10 mouse cellular contexts compared by ENCODE assay signal in the genomic region with DNA sequence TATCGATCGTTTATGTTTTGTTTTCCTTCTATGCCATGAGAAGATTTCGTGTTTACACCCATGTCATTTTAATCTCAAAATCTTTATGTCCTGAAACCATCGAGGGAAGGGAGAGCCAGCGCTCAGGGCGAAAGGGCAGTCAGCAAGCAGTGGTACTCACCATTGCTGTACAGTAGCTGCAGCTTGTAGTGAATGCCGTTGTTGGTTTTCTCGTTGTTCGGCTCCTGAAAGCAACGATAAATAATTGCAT. TPM values are rescaled to one million over a fixed set of nuclear protein-coding genes. Genes with fewer than 3 reads are reported as not detected.
DNase-seq lines count a peak whose midpoint lies in the region; ATAC-seq and TF ChIP-seq lines count a peak whose summit lies in the region.
"Had no signal": no experiment of that assay in that cellular context is flagged by ENCODE, and none has a peak within 500 bp of the region (broad histone marks: within the 10 kb centered on the region; RNA-seq: fewer than 3 reads in every experiment).

No protein-coding gene starts in this region.

- no peaks in the 10 kb centered on the region for H3K36me3 ChIP-seq in heart, embryonic 16.5 days (ENCODE audit: control insufficient read depth, insufficient read depth)
- no peaks in the 10 kb centered on the region for H3K36me3 ChIP-seq in ES-Bruce4 (ENCODE audit: control insufficient read depth, insufficient read depth, low read length, poor library complexity, severe bottlenecking)
- H3K36me3 ChIP-seq in forebrain, postnatal 0 days (ENCODE audit: insufficient read depth) = no peaks in the 10 kb centered on the region
- no peaks in the 10 kb centered on the region for H3K36me3 ChIP-seq in liver, postnatal 0 days (replicated peaks; ENCODE audit: insufficient read depth, low read length)

- no peak for TF ChIP-seq CTCF in ES-Bruce4 (IDR thresholded peaks at IDR 0.05; ENCODE audit: low read depth, low read length)
- TF ChIP-seq CTCF in forebrain, postnatal 0 days (IDR thresholded peaks at IDR 0.05; ENCODE audit: low read depth) = no peak
- no peak for TF ChIP-seq CTCF in liver, postnatal 0 days (IDR thresholded peaks at IDR 0.05; ENCODE audit: low read depth)

- H3K9me3 ChIP-seq in heart, embryonic 16.5 days (replicated peaks; ENCODE audit: control insufficient read depth, low read length) = no peaks in the 10 kb centered on the region
- H3K9me3 ChIP-seq in ES-Bruce4 (replicated peaks; ENCODE audit: control insufficient read depth, insufficient read depth, low read length, poor library complexity, severe bottlenecking) = no peaks in the 10 kb centered on the region
- H3K9me3 ChIP-seq in forebrain, postnatal 0 days (ENCODE audit: low read length) = no peaks in the 10 kb centered on the region
- no peaks in the 10 kb centered on the region for H3K9me3 ChIP-seq in liver, postnatal 0 days (ENCODE audit: low read length)

- H3K4me1 ChIP-seq in heart, embryonic 16.5 days (ENCODE audit: control insufficient read depth, insufficient read depth, low read length) = peaks cover 25% of the 10 kb centered on the region
- H3K4me1 ChIP-seq in ES-Bruce4 (ENCODE audit: control insufficient read depth, insufficient read depth, low read length) = no peaks in the 10 kb centered on the region
- no peaks in the 10 kb centered on the region; the same call in 1 of the 2 replicates for H3K4me1 ChIP-seq in forebrain, postnatal 0 days (ENCODE audit: insufficient read depth)
- peaks cover 15% of the 10 kb centered on the region for H3K4me1 ChIP-seq in liver, postnatal 0 days (ENCODE audit: insufficient read depth)

- H3K9ac ChIP-seq in heart, embryonic 16.5 days (ENCODE audit: low read length) = peak overlapping the region; percentile 77
- H3K9ac ChIP-seq in ES-Bruce4 (ENCODE audit: low read depth, poor library complexity, severe bottlenecking) = no peak overlapping the region
- H3K9ac ChIP-seq in forebrain, postnatal 0 days = no peak overlapping the region
- H3K9ac ChIP-seq in liver, postnatal 0 days (replicated peaks) = no peak overlapping the region

- peak overlapping the region; percentile 78 for H3K4me3 ChIP-seq in heart, embryonic 16.5 days (ENCODE audit: low read length)
- H3K4me3 ChIP-seq in ES-Bruce4 (ENCODE audit: low read depth, low read length) = peak overlapping the region; percentile 51
- H3K4me3 ChIP-seq in forebrain, postnatal 0 days (ENCODE audit: low read depth, low read length) = 0 out of 2 replicates have a peak overlapping the region, but pooled peaks have one; percentile 37
- peak overlapping the region; percentile 55 for H3K4me3 ChIP-seq in liver, postnatal 0 days (ENCODE audit: low read depth, low read length)

- H3K27me3 ChIP-seq in heart, embryonic 16.5 days (ENCODE audit: control insufficient read depth, insufficient read depth, low read length) = peaks cover 66% of the 10 kb centered on the region
- H3K27me3 ChIP-seq in ES-Bruce4 (ENCODE audit: control insufficient read depth, insufficient read depth, low read length, poor library complexity, severe bottlenecking) = peaks cover 62% of the 10 kb centered on the region
- peaks cover 78% of the 10 kb centered on the region for H3K27me3 ChIP-seq in forebrain, postnatal 0 days (ENCODE audit: insufficient read depth, low read length)
- peaks cover 97% of the 10 kb centered on the region for H3K27me3 ChIP-seq in liver, postnatal 0 days (ENCODE audit: insufficient read depth, low read length)

- ATAC-seq in heart, embryonic 16.5 days (replicated peaks; ENCODE audit: extremely low read depth, insufficient read depth, low FRiP score) = no peak
- ATAC-seq in forebrain, postnatal 0 days = no peak
- ATAC-seq in liver, postnatal 0 days = no peak

- no peak for TF ChIP-seq POLR2A in ES-Bruce4 (IDR thresholded peaks at IDR 0.05; ENCODE audit: insufficient read depth, low read length)

- no peak overlapping the region; the same call in 1 of the 2 replicates for H3K27ac ChIP-seq in heart, embryonic 16.5 days (ENCODE audit: low read length)
- H3K27ac ChIP-seq in ES-Bruce4 (ENCODE audit: insufficient read depth, low read length) = no peak overlapping the region
- no peak overlapping the region for H3K27ac ChIP-seq in forebrain, postnatal 0 days (ENCODE audit: low read depth, low read length)
- H3K27ac ChIP-seq in liver, postnatal 0 days (ENCODE audit: low read depth) = no peak overlapping the region

- peak overlapping the region; percentile 95 for H3K4me2 ChIP-seq in heart, embryonic 16.5 days (ENCODE audit: low read depth, low read length)
- H3K4me2 ChIP-seq in forebrain, postnatal 0 days (ENCODE audit: low read depth) = no peak overlapping the region; the same call in 1 of the 2 replicates
- H3K4me2 ChIP-seq in liver, postnatal 0 days (ENCODE audit: low read depth, low read length) = peak overlapping the region; percentile 86

- no peak for DNase-seq in heart, adult 11 months
- no peak for DNase-seq in forebrain, postnatal 0 days
- no peak for DNase-seq in liver, postnatal 0 days
- no peak for DNase-seq in left cerebral cortex, postnatal 25 days (ENCODE audit: low spot score in 2 of 2)
- no peak for DNase-seq in urinary bladder, adult 2 months (ENCODE audit: low spot score)
- no peak for DNase-seq in spleen, postnatal 36 days (ENCODE audit: low spot score in 2 of 2)

- WGBS in heart, embryonic 16.5 days = 1% methylated on average over 10 of the region's 10 CpGs
- 1% methylated on average over 10 of the region's 10 CpGs for WGBS in forebrain, postnatal 0 days
- WGBS in liver, postnatal 0 days (ENCODE audit: insufficient replicate concordance) = 3% methylated on average over 10 of the region's 10 CpGs

- intact Hi-C loops in left cerebral cortex, postnatal 25 days (cut with DNase I) = loop anchor here (5.0 kb wide), 2 partner anchors 106 to 486 kb away; no protein-coding TSS in a partner anchor

- no peak for TF ChIP-seq EP300 in ES-Bruce4 (IDR thresholded peaks at IDR 0.05; ENCODE audit: insufficient read depth, low read depth, low read length)
- TF ChIP-seq EP300 in liver, postnatal 0 days (IDR thresholded peaks at IDR 0.05; ENCODE audit: low read depth) = no peak

RNA-seq across cellular contexts. Expression of gene Ebf3, which starts 1.4 kb away (rescaled TPM):
- polyA plus RNA-seq in heart, embryonic 16.5 days (2015; fragmentation: Nextera tagmentation; extraction: Ambion mirVana) = 0.56 and 1.1 TPM in 2 replicates
- 0.26 TPM in 1 of 2 replicates, not detected in the other for polyA plus RNA-seq in ES-Bruce4 (2011; ENCODE audit: insufficient read depth, insufficient read length, low read depth, missing spikeins)
- 5.8 and 14.0 TPM in 2 replicates for total RNA-seq in forebrain, postnatal 0 days (2014; rRNA removed)
- 0.39 and 0.67 TPM in 2 replicates for polyA plus RNA-seq in forebrain, postnatal 0 days (2015; fragmentation: Nextera tagmentation; extraction: Ambion mirVana)
- polyA plus RNA-seq in liver, postnatal 0 days (2015; fragmentation: Nextera tagmentation; extraction: Ambion mirVana) = 0.05 TPM in 1 of 2 replicates, not detected in the other
- total RNA-seq in left cerebral cortex, postnatal 25 days (2021) = under 1 TPM; 0.78 to 0.85 TPM
- polyA plus RNA-seq in urinary bladder, adult 2 months (2012; rRNA removed) = 1.1 and 1.2 TPM in 2 replicates
- total RNA-seq: MEL had no signal
- polyA plus RNA-seq: erythroblast, embryonic 14.5 days had no signal
